Mouse (Mus musculus): ENCODE measurements around the gene Tst. TPM values are rescaled to one million over a fixed set of nuclear protein-coding genes. Genes with fewer than 3 reads are reported as not detected.

The Tst gene
- polyA plus RNA-seq, 1 experiment from 2014 or later = 6.3 TPM

GRCm38 (mm10) chr15:78438973-78439372 lies 33.3 kb upstream of the Tst start:
- H3K4me2 ChIP-seq = no peak overlapping the region
- no peak overlapping the region for H3K27ac ChIP-seq
- no peaks in the 10 kb centered on the region for H3K9me3 ChIP-seq
- H3K27me3 ChIP-seq = peaks cover 30% of the 10 kb centered on the region
- no peak overlapping the region for H3K9ac ChIP-seq (replicated peaks)
- ATAC-seq (ENCODE audit: insufficient number of reproducible peaks, insufficient read depth, low FRiP score, low TSS enrichment, low read depth) = no peak
- H3K36me3 ChIP-seq = peaks cover 22% of the 10 kb centered on the region
- peaks cover 14% of the 10 kb centered on the region for H3K4me1 ChIP-seq (replicated peaks)
- no peak overlapping the region for H3K4me3 ChIP-seq (replicated peaks)
- WGBS = 58% methylated on average over 9 of the region's 9 CpGs

- H3K9ac ChIP-seq (replicated peaks) = no peak overlapping the region
- no peak overlapping the region for H3K4me3 ChIP-seq (replicated peaks)
- peaks cover 30% of the 10 kb centered on the region for H3K27me3 ChIP-seq
- 53% methylated on average over 8 of the region's 8 CpGs for WGBS
- no peak overlapping the region for H3K27ac ChIP-seq
- ATAC-seq (ENCODE audit: insufficient number of reproducible peaks, insufficient read depth, low FRiP score, low TSS enrichment, low read depth) = no peak
- H3K4me1 ChIP-seq (replicated peaks) = peaks cover 14% of the 10 kb centered on the region
- no peak overlapping the region for H3K4me2 ChIP-seq
- no peaks in the 10 kb centered on the region for H3K9me3 ChIP-seq
- H3K36me3 ChIP-seq = peaks cover 27% of the 10 kb centered on the region
Observed at GRCm38 (mm10) chr15:78438505-78438904, 32.8 kb upstream of the Tst start.

GRCm38 (mm10) chr15:78438018-78438394 lies 32.3 kb upstream of the Tst start:
- H3K9me3 ChIP-seq = no peaks in the 10 kb centered on the region
- H3K4me2 ChIP-seq = no peak overlapping the region
- peaks cover 14% of the 10 kb centered on the region for H3K4me1 ChIP-seq (replicated peaks)
- peaks cover 32% of the 10 kb centered on the region for H3K36me3 ChIP-seq
- WGBS = 45% methylated on average over 4 of the region's 4 CpGs
- no peak overlapping the region for H3K4me3 ChIP-seq (replicated peaks)
- no peak overlapping the region for H3K9ac ChIP-seq (replicated peaks)
- peaks cover 30% of the 10 kb centered on the region for H3K27me3 ChIP-seq
- no peak overlapping the region for H3K27ac ChIP-seq
- no peak for ATAC-seq (ENCODE audit: insufficient number of reproducible peaks, insufficient read depth, low FRiP score, low TSS enrichment, low read depth)

GRCm38 (mm10) chr15:78437237-78438017 lies 31.7 kb upstream of the Tst start:
- Histone ChIP-seq H3K4me2 (peak overlapping the region; percentile 59), H3K27ac (no peak overlapping the region), H3K4me1 (replicated peaks) (peaks cover 14% of the 10 kb centered on the region), H3K4me3 (replicated peaks) (peak overlapping the region; percentile 34), H3K9ac (replicated peaks) (peak overlapping the region; percentile 48), H3K36me3 (peaks cover 36% of the 10 kb centered on the region), H3K9me3 (no peaks in the 10 kb centered on the region), H3K27me3 (peaks cover 30% of the 10 kb centered on the region)
- 24% methylated on average over 22 of the region's 23 CpGs for WGBS
- no peak for ATAC-seq (ENCODE audit: insufficient number of reproducible peaks, insufficient read depth, low FRiP score, low TSS enrichment, low read depth)

GRCm38 (mm10) chr15:78436380-78437192 lies 30.9 kb upstream of the Tst start:
- no peak for ATAC-seq (ENCODE audit: insufficient number of reproducible peaks, insufficient read depth, low FRiP score, low TSS enrichment, low read depth)
- Histone ChIP-seq H3K4me1 (replicated peaks) (peaks cover 14% of the 10 kb centered on the region), H3K4me3 (replicated peaks) (peak overlapping the region; percentile 34), H3K27ac (peak overlapping the region; percentile 45; the same call in 1 of the 2 replicates), H3K9ac (replicated peaks) (peak overlapping the region; percentile 48), H3K4me2 (peak overlapping the region; percentile 59), H3K27me3 (peaks cover 30% of the 10 kb centered on the region), H3K9me3 (no peaks in the 10 kb centered on the region), H3K36me3 (peaks cover 44% of the 10 kb centered on the region)
- 11% methylated on average over 21 of the region's 32 CpGs for WGBS

- Histone ChIP-seq H3K27me3 (peaks cover 30% of the 10 kb centered on the region), H3K9ac (replicated peaks) (no peak overlapping the region), H3K9me3 (no peaks in the 10 kb centered on the region), H3K4me3 (replicated peaks) (no peak overlapping the region), H3K4me1 (replicated peaks) (peaks cover 15% of the 10 kb centered on the region), H3K36me3 (peaks cover 53% of the 10 kb centered on the region), H3K27ac (no peak overlapping the region), H3K4me2 (no peak overlapping the region)
- WGBS = 87% methylated on average over 11 of the region's 11 CpGs
- no peak for ATAC-seq (ENCODE audit: insufficient number of reproducible peaks, insufficient read depth, low FRiP score, low TSS enrichment, low read depth)
Observed at GRCm38 (mm10) chr15:78435681-78436080, 30.0 kb upstream of the Tst start.

GRCm38 (mm10) chr15:78434896-78435520 lies 29.3 kb upstream of the Tst start:
- Histone ChIP-seq H3K9me3 (no peaks in the 10 kb centered on the region), H3K4me3 (replicated peaks) (no peak overlapping the region), H3K27me3 (peaks cover 30% of the 10 kb centered on the region), H3K9ac (replicated peaks) (no peak overlapping the region), H3K36me3 (peaks cover 60% of the 10 kb centered on the region), H3K4me2 (no peak overlapping the region), H3K4me1 (replicated peaks) (peaks cover 22% of the 10 kb centered on the region), H3K27ac (no peak overlapping the region)
- 38% methylated on average over 6 of the region's 6 CpGs for WGBS
- ATAC-seq (ENCODE audit: insufficient number of reproducible peaks, insufficient read depth, low FRiP score, low TSS enrichment, low read depth) = no peak

- Histone ChIP-seq H3K9me3 (no peaks in the 10 kb centered on the region), H3K27ac (no peak overlapping the region), H3K4me1 (replicated peaks) (peaks cover 24% of the 10 kb centered on the region), H3K4me2 (no peak overlapping the region), H3K27me3 (peaks cover 26% of the 10 kb centered on the region), H3K4me3 (replicated peaks) (no peak overlapping the region), H3K36me3 (peaks cover 60% of the 10 kb centered on the region), H3K9ac (replicated peaks) (no peak overlapping the region)
- no peak for ATAC-seq (ENCODE audit: insufficient number of reproducible peaks, insufficient read depth, low FRiP score, low TSS enrichment, low read depth)
- 82% methylated on average over 7 of the region's 7 CpGs for WGBS
Observed at GRCm38 (mm10) chr15:78431541-78432121, 25.9 kb upstream of the Tst start.

- H3K9me3 ChIP-seq = no peaks in the 10 kb centered on the region
- ATAC-seq (ENCODE audit: insufficient number of reproducible peaks, insufficient read depth, low FRiP score, low TSS enrichment, low read depth) = no peak
- no peak overlapping the region; the same call in 1 of the 2 replicates for H3K9ac ChIP-seq (replicated peaks)
- H3K4me1 ChIP-seq (replicated peaks) = peaks cover 20% of the 10 kb centered on the region
- 81% methylated on average over 10 of the region's 10 CpGs for WGBS
- peaks cover 22% of the 10 kb centered on the region for H3K27me3 ChIP-seq
- no peak overlapping the region for H3K4me2 ChIP-seq
- no peak overlapping the region for H3K4me3 ChIP-seq (replicated peaks)
- no peak overlapping the region for H3K27ac ChIP-seq
- H3K36me3 ChIP-seq = peaks cover 55% of the 10 kb centered on the region
Observed at GRCm38 (mm10) chr15:78430874-78431273, 25.2 kb upstream of the Tst start.

- Histone ChIP-seq H3K4me1 (replicated peaks) (peaks cover 20% of the 10 kb centered on the region), H3K4me3 (replicated peaks) (peak overlapping the region; percentile 65; the same call in 1 of the 2 replicates), H3K36me3 (peaks cover 46% of the 10 kb centered on the region), H3K4me2 (peak overlapping the region; percentile 85), H3K27ac (0 out of 2 replicates have a peak overlapping the region, but pooled peaks have one; percentile 35), H3K9ac (replicated peaks) (no peak overlapping the region), H3K9me3 (no peaks in the 10 kb centered on the region), H3K27me3 (peaks cover 17% of the 10 kb centered on the region)
- 73% methylated on average over 13 of the region's 13 CpGs for WGBS
- no peak for ATAC-seq (ENCODE audit: insufficient number of reproducible peaks, insufficient read depth, low FRiP score, low TSS enrichment, low read depth)
Observed at GRCm38 (mm10) chr15:78429871-78430622, 24.3 kb upstream of the Tst start.
